In the genomic region with DNA sequence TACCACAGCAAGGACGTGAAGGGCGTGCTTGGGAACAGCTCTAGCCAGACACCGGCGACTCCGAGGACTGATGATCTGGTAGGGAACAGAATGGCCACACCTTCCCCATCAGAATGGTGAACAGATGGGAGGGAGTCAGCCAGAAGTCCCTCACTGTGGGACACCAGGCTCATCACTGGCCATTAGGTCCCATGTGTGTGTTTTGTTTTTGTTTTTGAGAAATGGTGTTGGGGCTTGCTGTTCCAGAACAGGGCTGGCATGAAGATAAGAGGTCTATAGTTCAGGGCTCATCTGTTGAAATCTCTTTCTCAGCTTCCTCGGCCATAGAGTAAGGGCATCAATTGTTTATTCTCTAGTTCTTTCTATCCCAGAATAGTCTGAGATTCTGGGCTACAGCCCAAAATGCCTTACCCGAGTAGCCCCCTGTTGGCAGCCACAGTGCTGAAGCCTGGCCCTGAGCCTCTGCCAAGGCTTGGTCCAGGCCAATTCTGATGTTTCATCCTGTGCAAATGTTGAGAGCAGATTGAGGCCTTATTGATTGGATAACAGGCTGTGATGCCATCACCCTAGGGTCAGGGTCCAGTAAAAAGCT, we compare ENCODE assay signal across 11 mouse cellular contexts. TPM values are rescaled to one million over a fixed set of nuclear protein-coding genes. Genes with fewer than 3 reads are reported as not detected.
DNase-seq lines count a peak whose midpoint lies in the region; ATAC-seq and TF ChIP-seq lines count a peak whose summit lies in the region.
"Had no signal": no experiment of that assay in that cellular context is flagged by ENCODE, and none has a peak within 500 bp of the region (broad histone marks: within the 10 kb centered on the region; RNA-seq: fewer than 3 reads in every experiment).

No protein-coding gene starts in this region.

- no peak overlapping the region for H3K4me3 ChIP-seq in lung, adult 2 months (replicated peaks; ENCODE audit: extremely low read depth, low read depth, low read length)
- no peak overlapping the region for H3K4me3 ChIP-seq in hindbrain, embryonic 14.5 days (replicated peaks; ENCODE audit: low read length)
- H3K4me3 ChIP-seq: midbrain, embryonic 12.5 days had no signal

- no peaks in the 10 kb centered on the region for H3K27me3 ChIP-seq in hindbrain, embryonic 14.5 days (ENCODE audit: control insufficient read depth, insufficient read depth, low read length)
- H3K27me3 ChIP-seq: midbrain, embryonic 12.5 days had no signal

- TF ChIP-seq CTCF in lung, adult 2 months (IDR thresholded peaks at IDR 0.05; ENCODE audit: insufficient read depth, low read length), result no peak

- no peak overlapping the region for H3K4me2 ChIP-seq in hindbrain, embryonic 14.5 days (replicated peaks)
- H3K4me2 ChIP-seq: midbrain, embryonic 12.5 days had no signal

- ATAC-seq in hindbrain, embryonic 14.5 days (ENCODE audit: low FRiP score), result no peak
- ATAC-seq in megakaryocyte progenitor cell, adult 5-6 weeks (replicated peaks; ENCODE audit: poor library complexity), result no peak

- DNase-seq in lung, adult 2 months, result no peak
- DNase-seq in lung, postnatal 25 days (ENCODE audit: low spot score), result no peak
- DNase-seq in cerebellum, adult 8-10 months, result peak; percentile 85
- peak; percentile 74 for DNase-seq in hindbrain, embryonic 14.5 days (ENCODE audit: low spot score)
- DNase-seq in lung, postnatal 36 days, result peak; percentile 51
- DNase-seq in thymus, postnatal 10 days (ENCODE audit: low spot score in 2 of 2), result no peak
- DNase-seq in kidney, adult 8-10 months, result no peak
- DNase-seq: kidney, adult 9 months had no signal

- peaks cover 19% of the 10 kb centered on the region for H3K4me1 ChIP-seq in lung, adult 2 months (ENCODE audit: control insufficient read depth, insufficient read depth, low read length)
- H3K4me1 ChIP-seq in hindbrain, embryonic 14.5 days (replicated peaks; ENCODE audit: control insufficient read depth, insufficient read depth, low read length), result peaks cover 52% of the 10 kb centered on the region

- TF ChIP-seq POLR2A in lung, adult 2 months (IDR thresholded peaks at IDR 0.05; ENCODE audit: borderline replicate concordance, extremely low read depth, low read depth, low read length), result peak; percentile 10; the same call in 1 of the 2 replicates

- H3K9ac ChIP-seq in hindbrain, embryonic 14.5 days, result no peak overlapping the region
- H3K9ac ChIP-seq: midbrain, embryonic 12.5 days had no signal

- H3K9me3 ChIP-seq in hindbrain, embryonic 14.5 days (ENCODE audit: control insufficient read depth, low read length), result no peaks in the 10 kb centered on the region
- H3K9me3 ChIP-seq: midbrain, embryonic 12.5 days had no signal

- peaks cover 12% of the 10 kb centered on the region for H3K36me3 ChIP-seq in hindbrain, embryonic 14.5 days (replicated peaks; ENCODE audit: control insufficient read depth, insufficient read depth)

- peak overlapping the region; percentile 79 for H3K27ac ChIP-seq in hindbrain, embryonic 14.5 days
- H3K27ac ChIP-seq: midbrain, embryonic 12.5 days had no signal

- WGBS in lung, adult 2 months, result 49% methylated on average over 7 of the region's 7 CpGs
- 62% methylated on average over 7 of the region's 7 CpGs for WGBS in hindbrain, embryonic 14.5 days

RNA-seq across cellular contexts. Expression of gene Tppp3, which starts 4.5 kb away (rescaled TPM):
- polyA plus RNA-seq in lung, adult 2 months (2012; rRNA removed), result 785 and 816 TPM in 2 replicates
- 204 and 207 TPM in 2 replicates for polyA plus RNA-seq in hindbrain, embryonic 14.5 days (2014; fragmentation: Nextera tagmentation; extraction: Ambion mirVana)
- 0.27 TPM in 1 of 2 replicates, not detected in the other for total RNA-seq in megakaryocyte progenitor cell, adult 5-6 weeks (2015)
- total RNA-seq in megakaryocyte progenitor cell, adult 5-6 weeks (2017), result 0.57 and 2.4 TPM in 2 replicates

RNA-seq across cellular contexts. Expression of gene Zdhhc1, which starts 29.9 kb away (rescaled TPM):
- 130 and 133 TPM in 2 replicates for polyA plus RNA-seq in lung, adult 2 months (2012; rRNA removed)
- polyA plus RNA-seq in hindbrain, embryonic 14.5 days (2014; fragmentation: Nextera tagmentation; extraction: Ambion mirVana), result 32.7 and 33.1 TPM in 2 replicates
- total RNA-seq in megakaryocyte progenitor cell, adult 5-6 weeks (2015), result 4.8 and 5.7 TPM in 2 replicates
- total RNA-seq in megakaryocyte progenitor cell, adult 5-6 weeks (2017), result 2.7 and 5.0 TPM in 2 replicates

RNA-seq across cellular contexts. Expression of gene Hsd11b2, which starts 51.8 kb away (rescaled TPM):
- 2.1 and 4.8 TPM in 2 replicates for polyA plus RNA-seq in lung, adult 2 months (2012; rRNA removed)
- 6.1 and 7.0 TPM in 2 replicates for polyA plus RNA-seq in hindbrain, embryonic 14.5 days (2014; fragmentation: Nextera tagmentation; extraction: Ambion mirVana)
- total RNA-seq in megakaryocyte progenitor cell, adult 5-6 weeks (2015), result 0.10 and 0.12 TPM in 2 replicates
- not detected in 2 replicates for total RNA-seq in megakaryocyte progenitor cell, adult 5-6 weeks (2017)

RNA-seq across cellular contexts. Expression of gene Lrrc36, which starts 53.4 kb away (rescaled TPM):
- 5.5 and 7.5 TPM in 2 replicates for polyA plus RNA-seq in lung, adult 2 months (2012; rRNA removed)
- 0.44 and 0.78 TPM in 2 replicates for polyA plus RNA-seq in hindbrain, embryonic 14.5 days (2014; fragmentation: Nextera tagmentation; extraction: Ambion mirVana)
- total RNA-seq in megakaryocyte progenitor cell, adult 5-6 weeks (2015), result 0.30 TPM in 1 of 2 replicates, not detected in the other
- total RNA-seq in megakaryocyte progenitor cell, adult 5-6 weeks (2017), result 0.91 and 1.2 TPM in 2 replicates

RNA-seq across cellular contexts. Expression of gene Kctd19, which starts 53.5 kb away (rescaled TPM):
- polyA plus RNA-seq in lung, adult 2 months (2012; rRNA removed), result 0.27 and 0.32 TPM in 2 replicates
- 0.10 TPM in 1 of 2 replicates, not detected in the other for polyA plus RNA-seq in hindbrain, embryonic 14.5 days (2014; fragmentation: Nextera tagmentation; extraction: Ambion mirVana)
- total RNA-seq in megakaryocyte progenitor cell, adult 5-6 weeks (2015), result not detected in 2 replicates
- 0.12 TPM in 1 of 2 replicates, not detected in the other for total RNA-seq in megakaryocyte progenitor cell, adult 5-6 weeks (2017)
- polyA plus RNA-seq: midbrain, embryonic 12.5 days; stomach, embryonic 16.5 days had no signal

Comparison
In these comparisons a context has a peak if more than half of its experiments do, and no peak if none do; other contexts are left out.
1. DNase-seq: peak in cerebellum, adult 8-10 months (single experiment), hindbrain, embryonic 14.5 days (single experiment) and lung, postnatal 36 days (single experiment); none in lung, adult 2 months (single experiment), lung, postnatal 25 days (single experiment), thymus, postnatal 10 days (0 of 2) and kidney, adult 8-10 months (0 of 2).